Mouse (Mus musculus) forebrain, embryonic 14.5 days (tissue): ENCODE data around the gene Gcnt2. TPM values are rescaled to one million over a fixed set of nuclear protein-coding genes. Genes with fewer than 3 reads are reported as not detected.

Source experiments
- ATAC-seq: fragments of 200-750 bp; cut with Nextera tagmentation; 2 replicates; pipeline ENCODE4 v1.8.0; 2017; ENCODE audit warnings: mild to moderate bottlenecking, moderate library complexity
- DNase-seq: peaks from one replicate; pipeline ENCODE4 v3.0.0-alpha.2; 2015; ENCODE audit warnings: low spot score
- H3K27ac ChIP-seq: fragments of 300-500 bp; sonication (generic); 2 replicates; pipeline ENCODE4 v1.5.1; 2014; ENCODE audit warnings: low read depth, mild to moderate bottlenecking, control low read depth, low read length, moderate library complexity
- H3K27me3 ChIP-seq: fragments of 300-500 bp; sonication (generic); replicated peaks from 2 replicates; pipeline ENCODE4 v1.6.1; 2014; ENCODE audit warnings: low read length, control low read depth, mixed read lengths; ENCODE audit not compliant: control insufficient read depth, insufficient read depth
- H3K36me3 ChIP-seq: fragments of 300-500 bp; sonication (generic); 2 replicates; pipeline ENCODE4 v1.6.1; 2014; ENCODE audit warnings: low read length, control low read depth; ENCODE audit not compliant: control insufficient read depth, insufficient read depth
- H3K4me1 ChIP-seq: fragments of 300-500 bp; sonication (generic); 2 replicates; pipeline ENCODE4 v1.6.1; 2014; ENCODE audit warnings: antibody characterized with exemption, low read length, control low read depth; ENCODE audit not compliant: control insufficient read depth, insufficient read depth
- H3K4me2 ChIP-seq: fragments of 300-500 bp; sonication (generic); 2 replicates; pipeline ENCODE4 v1.6.1; 2014; ENCODE audit warnings: mild to moderate bottlenecking, control low read depth, low read length
- H3K4me3 ChIP-seq: fragments of 300-500 bp; sonication (generic); 2 replicates; pipeline ENCODE4 v1.5.1; 2014; ENCODE audit warnings: low read depth, low read length, control low read depth
- H3K9ac ChIP-seq: fragments of 300-500 bp; sonication (generic); 2 replicates; pipeline ENCODE4 v1.6.1; 2014; ENCODE audit warnings: mild to moderate bottlenecking, low read length, control low read depth, moderate library complexity
- H3K9me3 ChIP-seq: fragments of 300-500 bp; sonication (generic); replicated peaks from 2 replicates; pipeline ENCODE4 v1.6.1; 2016; ENCODE audit warnings: low read length, control low read depth, mixed read lengths; ENCODE audit not compliant: control insufficient read depth
- WGBS: fragments of 180-500 bp; shearing (Covaris S2); extraction: QIAGEN DNeasy Blood & Tissue Kit; methylation state at CpG from one replicate; pipeline ENCODE4 v1.1.7; 2014; 5-methylcytosine and 5-hydroxymethylcytosine counted together
- polyA plus RNA-seq: library from polyadenylated mRNA; unstranded; fragments of >200 nt; fragmentation: Nextera tagmentation; extraction: Ambion mirVana; gene quantifications from 2 replicates; pipeline ENCODE4 v1.2.1, GENCODE M21; 2014

The Gcnt2 gene
- polyA plus RNA-seq, 1 experiment from 2014 or later = 5.2 TPM

GRCm38 (mm10) chr13:40856786-40857185 lies 2.8 kb upstream of the Gcnt2 start:
- Histone ChIP-seq H3K4me1 (peaks cover 5% of the 10 kb centered on the region; the same call in 1 of the 2 replicates), H3K36me3 (no peaks in the 10 kb centered on the region), H3K4me2 (no peak overlapping the region), H3K27ac (no peak overlapping the region), H3K4me3 (no peak overlapping the region), H3K9me3 (no peaks in the 10 kb centered on the region), H3K27me3 (no peaks in the 10 kb centered on the region), H3K9ac (no peak overlapping the region)
- DNase-seq = no peak
- WGBS = 85% methylated on average over 8 of the region's 8 CpGs
- ATAC-seq = no peak

GRCm38 (mm10) chr13:40857281-40857818 lies 2.2 kb upstream of the Gcnt2 start:
- Histone ChIP-seq H3K4me2 (no peak overlapping the region), H3K27me3 (no peaks in the 10 kb centered on the region), H3K9me3 (no peaks in the 10 kb centered on the region), H3K36me3 (no peaks in the 10 kb centered on the region), H3K4me3 (no peak overlapping the region), H3K4me1 (peaks cover 5% of the 10 kb centered on the region; the same call in 1 of the 2 replicates), H3K9ac (no peak overlapping the region), H3K27ac (no peak overlapping the region)
- 76% methylated on average over 13 of the region's 13 CpGs for WGBS
- ATAC-seq (no peak), DNase-seq (no peak)

GRCm38 (mm10) chr13:40859225-40859624 lies 329 bp upstream of the Gcnt2 start:
- H3K9me3 ChIP-seq = no peaks in the 10 kb centered on the region
- no peak overlapping the region for H3K27ac ChIP-seq
- no peaks in the 10 kb centered on the region for H3K27me3 ChIP-seq
- no peak overlapping the region for H3K4me2 ChIP-seq
- DNase-seq = no peak
- H3K4me3 ChIP-seq = no peak overlapping the region
- H3K4me1 ChIP-seq = peaks cover 5% of the 10 kb centered on the region; the same call in 1 of the 2 replicates
- no peak overlapping the region for H3K9ac ChIP-seq
- 86% methylated on average over 8 of the region's 8 CpGs for WGBS
- no peak for ATAC-seq
- H3K36me3 ChIP-seq = no peaks in the 10 kb centered on the region

- DNase-seq = no peak
- H3K27me3 ChIP-seq = no peaks in the 10 kb centered on the region
Observed at GRCm38 (mm10) chr13:40863006-40863405, 3.5 kb downstream of the Gcnt2 start.

GRCm38 (mm10) chr13:40868844-40869587 lies 9.5 kb downstream of the Gcnt2 start:
- no peak overlapping the region for H3K27ac ChIP-seq
- no peak for ATAC-seq
- H3K9me3 ChIP-seq = no peaks in the 10 kb centered on the region
- no peaks in the 10 kb centered on the region for H3K4me1 ChIP-seq
- H3K9ac ChIP-seq = no peak overlapping the region
- no peak overlapping the region for H3K4me3 ChIP-seq
- no peaks in the 10 kb centered on the region for H3K27me3 ChIP-seq
- WGBS = 43% methylated on average over 16 of the region's 16 CpGs
- H3K36me3 ChIP-seq = no peaks in the 10 kb centered on the region
- H3K4me2 ChIP-seq = no peak overlapping the region
- no peak for DNase-seq

More at GRCm38 (mm10) chr13:40863006-40863405, 3.5 kb downstream of the Gcnt2 start:
- Histone ChIP-seq H3K9ac (no peak overlapping the region), H3K9me3 (no peaks in the 10 kb centered on the region), H3K4me3 (no peak overlapping the region), H3K4me2 (no peak overlapping the region), H3K36me3 (no peaks in the 10 kb centered on the region), H3K4me1 (no peaks in the 10 kb centered on the region), H3K27ac (no peak overlapping the region)
- ATAC-seq = no peak
- WGBS = 91% methylated on average over 9 of the region's 9 CpGs

GRCm38 (mm10) chr13:40874021-40874420 lies 14.5 kb downstream of the Gcnt2 start:
- H3K4me1 ChIP-seq = no peaks in the 10 kb centered on the region
- WGBS = 91% methylated on average over 5 of the region's 5 CpGs
- no peak for ATAC-seq
- H3K9ac ChIP-seq = no peak overlapping the region
- no peak overlapping the region for H3K27ac ChIP-seq
- no peak overlapping the region for H3K4me3 ChIP-seq
- H3K36me3 ChIP-seq = no peaks in the 10 kb centered on the region
- no peaks in the 10 kb centered on the region for H3K27me3 ChIP-seq
- no peaks in the 10 kb centered on the region for H3K9me3 ChIP-seq
- H3K4me2 ChIP-seq = no peak overlapping the region
- DNase-seq = no peak

GRCm38 (mm10) chr13:40875415-40875814 lies 15.9 kb downstream of the Gcnt2 start:
- Histone ChIP-seq H3K4me2 (no peak overlapping the region), H3K9me3 (no peaks in the 10 kb centered on the region), H3K9ac (no peak overlapping the region), H3K4me1 (no peaks in the 10 kb centered on the region), H3K4me3 (no peak overlapping the region), H3K27me3 (no peaks in the 10 kb centered on the region), H3K27ac (no peak overlapping the region), H3K36me3 (no peaks in the 10 kb centered on the region)
- DNase-seq (no peak), ATAC-seq (no peak)
- 90% methylated on average over 5 of the region's 5 CpGs for WGBS

- no peak for DNase-seq
- Histone ChIP-seq H3K4me3 (no peak overlapping the region), H3K4me2 (no peak overlapping the region), H3K4me1 (no peaks in the 10 kb centered on the region), H3K27me3 (no peaks in the 10 kb centered on the region), H3K9ac (no peak overlapping the region), H3K9me3 (no peaks in the 10 kb centered on the region), H3K36me3 (no peaks in the 10 kb centered on the region), H3K27ac (no peak overlapping the region)
- 77% methylated on average over 4 of the region's 4 CpGs for WGBS
- ATAC-seq = no peak
Observed at GRCm38 (mm10) chr13:40877589-40877988, 18.0 kb downstream of the Gcnt2 start.

GRCm38 (mm10) chr13:40880557-40880956 lies 21.0 kb downstream of the Gcnt2 start:
- H3K36me3 ChIP-seq = no peaks in the 10 kb centered on the region
- 82% methylated on average over 8 of the region's 8 CpGs for WGBS

More at GRCm38 (mm10) chr13:40880557-40880956, 21.0 kb downstream of the Gcnt2 start:
- no peaks in the 10 kb centered on the region for H3K4me1 ChIP-seq
- H3K4me2 ChIP-seq = no peak overlapping the region
- DNase-seq (no peak), ATAC-seq (no peak)
- H3K4me3 ChIP-seq = no peak overlapping the region
- no peak overlapping the region for H3K27ac ChIP-seq
- no peak overlapping the region for H3K9ac ChIP-seq
- H3K27me3 ChIP-seq = no peaks in the 10 kb centered on the region
- H3K9me3 ChIP-seq = no peaks in the 10 kb centered on the region
